Mouse (Mus musculus) heart, postnatal 0 days (tissue): ENCODE data around the gene Gm21860. TPM values are rescaled to one million over a fixed set of nuclear protein-coding genes. Genes with fewer than 3 reads are reported as not detected.
"Not testable (repeated sequence)": the region's sequence is repeated elsewhere in the genome, so short reads cannot be mapped to it uniquely, and the experiment has no call there.

ENCODE experiments used
- ATAC-seq: fragments of 200-750 bp; cut with Nextera tagmentation; 2 replicates; pipeline ENCODE4 v1.8.0; 2017; ENCODE audit warnings: low read depth, moderate number of reproducible peaks, moderate library complexity; ENCODE audit not compliant: insufficient read depth
- DNase-seq: peaks from one replicate; pipeline ENCODE4 v3.0.0-alpha.2; 2016; ENCODE audit warnings: low spot score
- H3K27ac ChIP-seq: fragments of 300-500 bp; sonication (generic); 2 replicates; pipeline ENCODE4 v1.5.1; 2014; ENCODE audit warnings: low read depth, mild to moderate bottlenecking
- H3K27me3 ChIP-seq: fragments of 300-500 bp; sonication (generic); 2 replicates; pipeline ENCODE4 v1.6.1; 2014; ENCODE audit warnings: low read length, mixed read lengths; ENCODE audit not compliant: control insufficient read depth, insufficient read depth
- H3K36me3 ChIP-seq: fragments of 300-500 bp; sonication (generic); replicated peaks from 2 replicates; pipeline ENCODE4 v1.6.1; 2014; ENCODE audit warnings: low read length, mixed read lengths; ENCODE audit not compliant: control insufficient read depth, insufficient read depth
- H3K4me1 ChIP-seq: fragments of 300-500 bp; sonication (generic); 2 replicates; pipeline ENCODE4 v1.6.1; 2014; ENCODE audit warnings: antibody characterized with exemption; ENCODE audit not compliant: control insufficient read depth, insufficient read depth
- H3K4me2 ChIP-seq: fragments of 300-500 bp; sonication (generic); 2 replicates; pipeline ENCODE4 v1.6.1; 2014; ENCODE audit warnings: low read depth, mild to moderate bottlenecking, low read length, moderate library complexity
- H3K4me3 ChIP-seq: fragments of 300-500 bp; sonication (generic); 2 replicates; pipeline ENCODE4 v1.5.1; 2014; ENCODE audit warnings: low read depth, low read length
- H3K9ac ChIP-seq: fragments of 300-500 bp; sonication (generic); replicated peaks from 2 replicates; pipeline ENCODE4 v1.6.1; 2014; ENCODE audit warnings: low read depth, low read length, mixed read lengths
- H3K9me3 ChIP-seq: fragments of 300-500 bp; sonication (generic); replicated peaks from 2 replicates; pipeline ENCODE4 v1.6.1; 2016; ENCODE audit warnings: low read length; ENCODE audit not compliant: control insufficient read depth
- WGBS: fragments of 180-500 bp; shearing (Covaris S2); extraction: QIAGEN DNeasy Blood & Tissue Kit; methylation state at CpG from one replicate; pipeline ENCODE4 v1.1.7; 2014; 5-methylcytosine and 5-hydroxymethylcytosine counted together
- polyA plus RNA-seq: library from polyadenylated mRNA; unstranded; fragments of >200 nt; fragmentation: Nextera tagmentation; extraction: Ambion mirVana; gene quantifications from 2 replicates; pipeline ENCODE4 v1.2.1, GENCODE M21; 2015
- total RNA-seq: library from RNA; depleted of rRNA; stranded (reverse); fragments of >200 nt; gene quantifications from 2 replicates; pipeline ENCODE4 v1.2.3, GENCODE M21; 2014; ENCODE audit warnings: low replicate concordance

Gm21860 gene
- total and polyA plus RNA-seq, 2 experiments from 2014 or later, result not detected

- not testable (repeated sequence) for H3K9ac ChIP-seq, H3K27me3 ChIP-seq, H3K4me2 ChIP-seq, H3K9me3 ChIP-seq, H3K36me3 ChIP-seq, H3K4me3 ChIP-seq, ATAC-seq, DNase-seq, H3K4me1 ChIP-seq, H3K27ac ChIP-seq
- 54% methylated on average over 8 of the region's 8 CpGs for WGBS
These were observed 30.5 kb downstream of the Gm21860 start for GRCm38 (mm10) chrY:90724014-90724709.

GRCm38 (mm10) chrY:90723336-90723987, 31.2 kb downstream of the Gm21860 start:
- H3K27me3 ChIP-seq, H3K4me3 ChIP-seq, H3K36me3 ChIP-seq, ATAC-seq, H3K9me3 ChIP-seq, H3K9ac ChIP-seq, H3K27ac ChIP-seq, H3K4me1 ChIP-seq, DNase-seq, H3K4me2 ChIP-seq: not testable (repeated sequence)
- WGBS, result 63% methylated on average over 8 of the region's 9 CpGs

GRCm38 (mm10) chrY:90720505-90720904, 34.1 kb downstream of the Gm21860 start:
- H3K4me3 ChIP-seq, H3K4me1 ChIP-seq, H3K4me2 ChIP-seq, H3K9me3 ChIP-seq, H3K9ac ChIP-seq, H3K36me3 ChIP-seq, ATAC-seq, H3K27me3 ChIP-seq, DNase-seq, H3K27ac ChIP-seq: not testable (repeated sequence)
- no CpG with 5 or more reads among the region's 5 CpGs for WGBS

GRCm38 (mm10) chrY:90719403-90720232, 35.0 kb downstream of the Gm21860 start:
- DNase-seq, H3K4me2 ChIP-seq, H3K4me1 ChIP-seq, H3K27me3 ChIP-seq, ATAC-seq, H3K4me3 ChIP-seq, H3K27ac ChIP-seq, H3K9ac ChIP-seq, H3K9me3 ChIP-seq, H3K36me3 ChIP-seq: not testable (repeated sequence)
- 73% methylated on average over 6 of the region's 13 CpGs for WGBS

GRCm38 (mm10) chrY:90718583-90719402, 35.8 kb downstream of the Gm21860 start:
- peak; percentile 76 for ATAC-seq
- not testable (repeated sequence) for H3K36me3 ChIP-seq, H3K27ac ChIP-seq, H3K9ac ChIP-seq, H3K9me3 ChIP-seq, DNase-seq, H3K27me3 ChIP-seq, H3K4me1 ChIP-seq, H3K4me2 ChIP-seq, H3K4me3 ChIP-seq
- WGBS, result 65% methylated on average over 16 of the region's 22 CpGs

GRCm38 (mm10) chrY:90718021-90718420, 36.6 kb downstream of the Gm21860 start:
- H3K4me2 ChIP-seq, H3K4me1 ChIP-seq, H3K27ac ChIP-seq, DNase-seq, H3K4me3 ChIP-seq, H3K27me3 ChIP-seq, H3K9ac ChIP-seq, H3K36me3 ChIP-seq, ATAC-seq, H3K9me3 ChIP-seq: not testable (repeated sequence)
- 80% methylated on average over 9 of the region's 9 CpGs for WGBS

- not testable (repeated sequence) for H3K4me2 ChIP-seq, H3K4me3 ChIP-seq, ATAC-seq, H3K9me3 ChIP-seq, H3K27me3 ChIP-seq, H3K27ac ChIP-seq, H3K9ac ChIP-seq, H3K4me1 ChIP-seq, H3K36me3 ChIP-seq, DNase-seq
- 63% methylated on average over 7 of the region's 7 CpGs for WGBS
These were observed 37.1 kb downstream of the Gm21860 start for GRCm38 (mm10) chrY:90717496-90717895.
